Mouse (Mus musculus) fat pad, adult 2 months (tissue): Measurements from ENCODE around the gene Gja3.
"Not testable (repeated sequence)": the region's sequence is repeated elsewhere in the genome, so short reads cannot be mapped to it uniquely, and the experiment has no call there.

ENCODE experiments used
- DNase-seq: peaks from one replicate; pipeline ENCODE4 v3.0.0-alpha.2; 2011; ENCODE audit warnings: low read depth, low spot score; ENCODE audit errors: extremely low read depth

Gja3 gene

DNA sequence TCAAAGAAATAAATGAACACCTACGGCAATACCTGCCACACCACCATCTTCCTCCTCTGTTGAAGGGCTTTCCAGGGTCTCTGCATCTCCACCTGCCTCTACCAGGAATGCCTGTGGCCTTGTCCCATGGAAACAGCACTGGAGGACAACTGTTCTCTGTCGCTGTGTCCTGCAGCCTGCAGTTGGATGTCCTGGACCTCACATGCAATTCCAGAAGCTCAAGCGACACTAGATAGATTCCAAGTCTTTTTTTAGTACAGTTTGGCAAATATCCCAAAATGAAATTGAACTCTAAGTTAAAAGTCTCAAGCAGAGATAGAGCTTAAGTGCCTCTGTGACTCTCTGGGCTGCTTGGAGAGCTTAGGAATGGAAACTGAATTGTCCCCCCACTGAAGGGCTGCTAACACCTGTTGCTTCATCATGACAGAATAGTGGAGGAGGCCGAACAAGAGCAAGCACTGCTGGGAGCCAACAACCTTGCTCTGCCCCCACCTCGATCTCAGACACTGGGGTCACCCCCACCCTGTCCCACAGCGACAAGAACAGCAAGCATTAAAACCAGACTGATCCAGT is 22.9 kb downstream of the Gja3 start:
- no peak for DNase-seq

DNA sequence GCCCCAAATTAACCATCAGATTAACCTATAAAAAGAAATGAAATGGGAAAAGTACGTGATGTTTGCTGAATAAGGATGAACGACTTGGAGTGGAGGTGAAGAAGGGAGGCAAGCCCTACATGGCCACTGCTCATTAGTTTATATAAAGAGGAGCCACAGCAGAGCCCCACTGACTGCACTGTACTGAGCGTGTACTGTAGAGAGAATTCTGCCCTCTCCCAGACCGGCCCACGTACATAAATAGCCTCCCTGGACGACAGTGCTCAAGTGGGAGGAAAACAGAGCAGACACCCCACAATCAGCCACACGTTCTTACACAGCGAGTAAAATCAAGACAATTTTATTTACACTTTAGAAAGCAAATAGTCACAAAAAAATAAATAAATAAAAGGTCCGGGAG is 23.8 kb downstream of the Gja3 start:
- no peak for DNase-seq

DNA sequence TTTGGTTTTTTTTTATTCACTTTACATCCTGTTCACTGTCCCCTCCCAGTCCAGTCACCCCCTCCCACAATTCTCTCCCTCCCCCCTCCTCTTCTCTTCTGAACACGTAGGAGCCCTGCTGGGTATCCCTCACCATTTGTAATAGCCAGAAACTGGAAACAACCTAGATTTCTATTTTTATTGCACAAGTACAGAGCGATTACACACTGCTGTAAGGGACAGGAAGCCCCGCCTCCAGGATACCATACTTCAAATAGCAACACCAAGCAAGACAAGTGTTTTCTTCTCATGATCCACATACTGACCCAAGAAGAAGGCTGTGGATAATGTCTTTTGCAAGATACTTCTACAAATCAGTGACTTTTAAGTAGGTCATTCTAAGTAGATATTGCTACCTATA is 25.1 kb downstream of the Gja3 start:
- DNase-seq = no peak

GRCm38 (mm10) chr14:57018436-57018835 is 39.5 kb downstream of the Gja3 start:
- DNase-seq = no peak

- not testable (repeated sequence) for DNase-seq
These were observed 41.1 kb downstream of the Gja3 start for GRCm38 (mm10) chr14:57016806-57017205.

- no peak for DNase-seq
These were observed 69.3 kb downstream of the Gja3 start for GRCm38 (mm10) chr14:56988621-56989020.
